In the genomic region with DNA sequence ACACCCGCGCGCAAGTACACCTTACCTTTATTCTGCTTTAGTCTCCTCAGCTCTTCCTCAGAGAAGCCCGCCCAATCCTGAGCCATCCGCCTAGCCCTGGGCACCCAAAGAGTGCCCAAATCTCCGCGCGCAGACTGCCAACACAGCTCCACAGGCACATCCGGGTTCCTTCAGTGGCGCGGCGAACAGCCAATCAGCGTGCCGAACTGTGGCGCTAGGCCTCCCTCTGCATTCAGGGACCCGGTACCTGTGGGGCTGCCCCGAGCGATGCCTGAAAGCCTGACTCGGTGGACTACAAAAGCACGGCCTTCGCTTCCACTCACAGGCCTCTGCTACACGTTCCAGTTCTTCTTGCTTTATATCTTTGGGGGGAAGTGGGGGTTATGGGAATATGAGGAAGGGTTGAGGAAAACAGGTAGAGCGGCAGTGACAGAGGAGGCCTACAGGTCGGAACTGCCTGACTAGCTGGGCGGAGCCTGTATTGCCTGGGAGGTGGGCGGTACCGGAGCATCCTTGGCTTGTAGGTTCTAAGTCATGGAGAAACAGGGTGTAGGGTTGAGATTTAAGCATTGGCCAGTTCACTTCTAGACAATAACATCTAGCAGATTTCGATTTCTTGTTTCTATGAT, we compare ENCODE assay signal across 8 mouse cellular contexts. TPM values are rescaled to one million over a fixed set of nuclear protein-coding genes. Genes with fewer than 3 reads are reported as not detected.
DNase-seq lines count a peak whose midpoint lies in the region; ATAC-seq and TF ChIP-seq lines count a peak whose summit lies in the region.

TSS of gene Gorab (minus strand) at position 172 of the 629 bp plus-strand sequence.

- DNase-seq in ES-E14 (ENCODE audit: low read depth, low spot score): peak; percentile 88
- peak; percentile 94 for DNase-seq in cerebellum, adult 11-12 months
- DNase-seq in heart, postnatal 25 days (ENCODE audit: low spot score): peak; percentile 87
- DNase-seq in layer of hippocampus, adult 18-20 months (ENCODE audit: low spot score in 2 of 2): peak; percentile 93 to 98
- DNase-seq in lung, adult 2 months: peak; percentile 95
- DNase-seq in thymus, adult 18-20 months: peak; percentile 82 to 90

- no peaks in the 10 kb centered on the region for H3K36me3 ChIP-seq in ES-E14 (ENCODE audit: control insufficient read depth, insufficient read depth, low read length, poor library complexity, severe bottlenecking)
- H3K36me3 ChIP-seq in forebrain, embryonic 15.5 days: no peaks in the 10 kb centered on the region

- H3K4me2 ChIP-seq in forebrain, embryonic 15.5 days (replicated peaks): peak within 1 kb of the TSS; percentile 62

- peak; percentile 39; the same call in 1 of the 2 replicates for TF ChIP-seq POLR2A in lung, adult 2 months (IDR thresholded peaks at IDR 0.05; ENCODE audit: borderline replicate concordance, extremely low read depth, low read depth, low read length)

- TF ChIP-seq CTCF in lung, adult 2 months (IDR thresholded peaks at IDR 0.05; ENCODE audit: insufficient read depth, low read length): no peak

- under 1% methylated on average over 28 of the region's 28 CpGs for WGBS in forebrain, embryonic 15.5 days
- WGBS in lung, adult 2 months: under 1% methylated on average over 28 of the region's 28 CpGs

- H3K27ac ChIP-seq in ES-E14 (ENCODE audit: insufficient read depth, low read depth, low read length, poor library complexity, severe bottlenecking): peak within 1 kb of the TSS; percentile 86; the same call in 1 of the 2 replicates
- H3K27ac ChIP-seq in forebrain, embryonic 15.5 days (replicated peaks): peak within 1 kb of the TSS; percentile 89

- no peaks in the 10 kb centered on the region for H3K9me3 ChIP-seq in ES-E14 (ENCODE audit: control insufficient read depth, insufficient read depth, low read depth, low read length)
- H3K9me3 ChIP-seq in forebrain, embryonic 15.5 days: no peaks in the 10 kb centered on the region

- in situ Hi-C loops in ES-E14 (cut with MboI; ENCODE audit: low sequenced_read_pairs in 2 of 2, unreplicated experiment in 2 of 2): no loop called here

- intact Hi-C loops in heart, postnatal 25 days (cut with DNase I): loop anchor here (5.0 kb wide), 1 partner anchor 91 kb away; the partner anchor contains the start of gene Prrx1

- H3K9ac ChIP-seq in ES-E14 (ENCODE audit: insufficient read depth, low read depth, low read length, poor library complexity, severe bottlenecking): peak within 1 kb of the TSS; percentile 98
- peak within 1 kb of the TSS; percentile 77 for H3K9ac ChIP-seq in forebrain, embryonic 15.5 days (replicated peaks)

- peak; percentile 100 for ATAC-seq in forebrain, embryonic 15.5 days (replicated peaks)
- ATAC-seq in neutrophil, adult 5-6 weeks (ENCODE audit: extremely low read depth, insufficient number of reproducible peaks, low FRiP score, poor library complexity, severe bottlenecking): peak; percentile 99

- H3K27me3 ChIP-seq in forebrain, embryonic 15.5 days: no peaks in the 10 kb centered on the region

- H3K4me1 ChIP-seq in ES-E14 (ENCODE audit: control insufficient read depth in 2 of 2, insufficient read depth in 2 of 2, low read length in 2 of 2, poor library complexity in 1 of 2): no peaks in the 10 kb centered on the region; a peak in 1 of 4 replicates
- H3K4me1 ChIP-seq in forebrain, embryonic 15.5 days: peaks cover 21% of the 10 kb centered on the region
- peaks cover 5% of the 10 kb centered on the region; the same call in 1 of the 2 replicates for H3K4me1 ChIP-seq in lung, adult 2 months (ENCODE audit: control insufficient read depth, insufficient read depth, low read length)

- H3K4me3 ChIP-seq in ES-E14 (ENCODE audit: insufficient read depth in 1 of 2, low read depth in 1 of 2, low read length in 2 of 2, poor library complexity in 1 of 2, severe bottlenecking in 1 of 2): peak within 1 kb of the TSS; percentile 77 to 91
- peak within 1 kb of the TSS; percentile 78 for H3K4me3 ChIP-seq in forebrain, embryonic 15.5 days
- peak within 1 kb of the TSS; percentile 90 for H3K4me3 ChIP-seq in lung, adult 2 months (replicated peaks; ENCODE audit: extremely low read depth, low read depth, low read length)

TF ChIP-seq in ES-E14, 5 proteins besides CTCF, POLR2A, EP300 and RAD21:
- TF ChIP-seq HCFC1 (IDR thresholded peaks at IDR 0.05; ENCODE audit: borderline replicate concordance, insufficient read depth, low read length): peak; percentile 64; the same call in 1 of the 2 replicates
- no peak for TF ChIP-seq ZC3H11A (IDR thresholded peaks at IDR 0.05; ENCODE audit: borderline replicate concordance, low read depth, low read length)
- TF ChIP-seq CHD2 (IDR thresholded peaks at IDR 0.05; ENCODE audit: low read depth, low read length): no peak
- TF ChIP-seq MAFK (IDR thresholded peaks at IDR 0.05; ENCODE audit: insufficient read depth, low read depth, low read length): peak; percentile 35; the same call in 1 of the 2 replicates
- no peak for TF ChIP-seq ZNF384 (IDR thresholded peaks at IDR 0.05; ENCODE audit: low read depth, low read length)

RNA-seq across cellular contexts. Expression of gene Gorab, which starts in this region (rescaled TPM):
- total RNA-seq in ES-E14 (2012; rRNA removed): 7.0 and 9.1 TPM in 2 replicates
- 24.8 and 27.1 TPM in 2 replicates for polyA plus RNA-seq in forebrain, embryonic 15.5 days (2015; fragmentation: Nextera tagmentation; extraction: Ambion mirVana)
- total RNA-seq in heart, postnatal 25 days (2021): 1 to 10 TPM; 2.6 to 3.2 TPM
- 10 to 100 TPM; 12.0 to 13.8 TPM for total RNA-seq in layer of hippocampus, adult 18-20 months (2021)
- 1.1 and 2.1 TPM in 2 replicates for polyA plus RNA-seq in lung, adult 2 months (2012; rRNA removed)
- 6.6 and 10.2 TPM in 2 replicates for total RNA-seq in neutrophil, adult 5-6 weeks (2017)

Comparison
In these comparisons a context has a peak if more than half of its experiments do, and no peak if none do; other contexts are left out.
1. Peak in every context shown above with its lines: DNase-seq, ATAC-seq, H3K4me3 ChIP-seq and H3K27ac ChIP-seq.